Mouse (Mus musculus): Measurements from ENCODE around the gene Rbm45.

Gene Rbm45

GRCm38 (mm10) chr2:76378646-76379045 lies 8.9 kb downstream of the Rbm45 start:
- DNase-seq (ENCODE audit: extremely low spot score) = no peak

- no peak for DNase-seq (ENCODE audit: extremely low spot score)
These were observed 16.7 kb downstream of the Rbm45 start for GRCm38 (mm10) chr2:76386531-76386930.

DNA sequence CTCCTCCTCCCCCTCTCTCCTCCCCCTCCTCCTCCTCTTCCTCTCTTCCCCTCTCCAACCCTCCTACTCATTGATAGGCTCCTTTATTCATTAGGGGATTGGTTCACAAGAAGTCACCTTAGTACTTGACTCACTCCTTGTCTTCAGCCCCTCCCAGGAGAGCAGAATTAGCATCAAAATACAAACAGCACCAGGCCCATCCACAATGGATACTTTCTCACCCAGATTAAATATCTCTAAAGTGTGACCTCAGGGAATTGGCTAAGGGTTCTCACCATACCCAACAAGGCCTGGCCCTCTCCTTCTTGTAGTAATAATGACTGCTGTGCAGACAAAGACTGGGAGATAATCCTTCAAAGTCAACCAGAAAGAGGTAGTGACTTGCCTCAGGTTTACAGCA lies 30.4 kb downstream of the Rbm45 start:
- DNase-seq (ENCODE audit: extremely low spot score) = no peak

- no peak for DNase-seq (ENCODE audit: extremely low spot score)
These were observed 35.9 kb downstream of the Rbm45 start for GRCm38 (mm10) chr2:76405596-76406150.

- DNase-seq (ENCODE audit: extremely low spot score) = peak; percentile 76
These were observed 36.6 kb downstream of the Rbm45 start, which contains the start of gene Osbpl6 for GRCm38 (mm10) chr2:76406151-76406936. Osbpl6 (plus strand) TSS chr2:76406508.

DNA sequence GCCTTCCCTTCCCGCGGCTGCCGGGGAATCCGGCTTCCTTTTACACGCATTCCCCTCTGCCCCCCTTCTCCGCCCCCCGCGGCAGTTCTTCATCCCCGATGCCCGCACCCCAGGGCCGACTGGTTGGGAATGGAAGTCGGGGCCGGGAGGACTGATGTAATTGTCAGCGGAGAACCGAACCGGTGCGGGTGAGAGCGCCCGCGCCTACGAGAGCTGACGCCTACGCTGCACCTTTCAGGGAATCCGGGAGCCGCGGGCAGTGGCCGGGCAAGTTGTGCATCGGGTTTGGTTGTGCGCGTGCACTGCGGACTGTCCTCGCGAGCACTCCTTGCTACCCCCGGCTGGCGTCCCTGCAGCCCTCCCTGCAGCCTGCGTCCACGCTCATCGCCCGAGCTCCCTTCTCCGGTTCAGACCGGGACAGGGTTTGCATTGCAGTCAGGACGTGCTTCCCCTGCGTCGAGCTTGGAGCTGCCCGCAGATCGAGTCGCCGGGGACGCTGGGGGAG lies 37.2 kb downstream of the Rbm45 start:
- peak; percentile 83 for DNase-seq (ENCODE audit: extremely low spot score)

GRCm38 (mm10) chr2:76409526-76409925 lies 39.7 kb downstream of the Rbm45 start:
- no peak for DNase-seq (ENCODE audit: extremely low spot score)

DNA sequence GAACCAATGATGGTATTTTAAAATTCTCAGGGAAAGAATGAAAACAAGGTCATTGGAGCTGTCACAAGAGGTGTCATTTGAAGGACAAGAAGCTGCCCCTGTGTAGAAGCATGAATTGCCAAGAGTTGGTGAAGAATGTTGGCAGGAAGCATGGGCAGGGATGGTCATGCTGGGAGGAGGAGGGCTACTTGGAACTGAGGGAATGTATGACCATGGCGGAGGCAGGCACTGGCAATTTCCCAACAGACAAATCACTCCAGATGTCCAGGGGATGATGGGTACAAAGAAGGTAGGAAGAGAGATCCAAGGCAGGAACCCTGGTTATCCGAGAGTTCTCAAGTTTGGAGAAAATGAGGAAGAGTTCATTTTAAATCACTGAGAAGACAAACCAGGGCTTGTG lies 40.2 kb downstream of the Rbm45 start:
- DNase-seq (ENCODE audit: extremely low spot score) = no peak

DNA sequence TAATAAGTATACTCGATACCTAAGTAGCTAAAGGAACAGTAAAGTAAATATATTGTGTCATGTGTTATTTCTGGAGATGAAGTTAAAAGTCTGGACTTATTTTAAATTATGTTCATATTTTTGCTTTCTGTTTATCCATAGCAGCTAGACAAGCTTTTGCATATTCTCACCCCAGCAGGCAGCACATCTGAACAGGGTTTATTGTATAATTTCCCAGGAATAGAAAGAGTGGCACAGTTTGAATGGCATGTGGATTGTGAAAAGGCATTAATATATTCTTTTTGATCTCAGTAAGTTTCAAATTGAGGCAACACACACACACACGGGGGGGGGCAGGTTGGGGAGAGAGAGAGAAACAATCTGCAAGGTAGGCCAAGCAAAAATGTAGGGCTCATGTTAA lies 43.1 kb downstream of the Rbm45 start:
- DNase-seq (ENCODE audit: extremely low spot score) = no peak

DNA sequence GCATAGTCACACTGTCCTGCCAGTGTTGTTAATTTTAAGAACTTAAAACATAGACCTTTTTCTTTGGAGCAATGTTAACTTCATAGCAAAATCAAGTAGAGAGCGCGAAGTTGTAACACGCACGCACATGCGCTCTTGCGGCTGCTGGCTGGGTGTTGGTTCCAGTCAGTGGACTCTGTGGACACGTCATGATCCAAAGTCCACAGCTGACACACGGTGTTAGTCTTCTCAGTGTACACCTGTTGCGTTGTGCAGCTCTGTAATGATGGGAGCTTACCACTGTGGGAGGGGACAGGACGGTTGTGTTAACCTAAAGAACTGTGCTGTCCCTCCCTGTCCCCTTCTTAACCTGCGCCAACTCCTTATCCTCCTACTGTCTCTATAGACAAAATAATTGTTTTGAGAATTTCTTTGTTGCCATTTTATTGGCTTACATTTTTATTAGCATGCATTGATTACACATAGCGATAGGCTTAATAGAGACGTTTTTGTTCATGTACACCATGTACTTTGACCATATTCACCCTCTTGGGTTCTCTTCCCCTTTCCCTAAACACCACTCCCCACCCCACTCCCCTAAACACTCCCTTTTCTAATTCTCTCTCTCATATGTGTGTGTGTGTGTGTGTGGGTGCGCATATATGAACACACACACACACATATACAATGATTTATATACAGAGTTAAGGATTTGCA lies 47.8 kb downstream of the Rbm45 start:
- no peak for DNase-seq (ENCODE audit: extremely low spot score)

- DNase-seq (ENCODE audit: extremely low spot score) = no peak
These were observed 48.3 kb downstream of the Rbm45 start for GRCm38 (mm10) chr2:76418142-76418518.

- DNase-seq (ENCODE audit: extremely low spot score) = no peak
These were observed 51.7 kb downstream of the Rbm45 start for GRCm38 (mm10) chr2:76421411-76421924.

DNA sequence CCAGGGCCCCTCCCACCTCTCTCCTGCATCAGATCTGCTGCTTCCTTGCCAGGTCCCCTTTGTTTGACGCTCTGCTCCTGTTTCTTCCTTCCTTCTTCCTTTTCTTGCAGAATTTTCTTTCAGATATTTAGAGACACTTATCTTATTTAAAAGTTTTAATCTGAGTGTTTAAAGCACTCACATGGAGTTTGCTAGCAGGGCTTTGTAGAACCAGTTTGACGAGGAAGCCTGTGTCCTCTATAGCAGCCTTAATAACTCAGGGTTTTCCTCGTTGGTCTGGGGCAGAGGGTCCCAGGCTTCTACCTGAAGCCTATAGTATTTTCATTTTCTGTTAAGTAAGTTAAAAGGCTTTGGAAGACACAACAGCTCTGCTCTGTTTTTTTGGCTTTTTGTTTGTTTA lies 57.0 kb downstream of the Rbm45 start:
- no peak for DNase-seq (ENCODE audit: extremely low spot score)

DNA sequence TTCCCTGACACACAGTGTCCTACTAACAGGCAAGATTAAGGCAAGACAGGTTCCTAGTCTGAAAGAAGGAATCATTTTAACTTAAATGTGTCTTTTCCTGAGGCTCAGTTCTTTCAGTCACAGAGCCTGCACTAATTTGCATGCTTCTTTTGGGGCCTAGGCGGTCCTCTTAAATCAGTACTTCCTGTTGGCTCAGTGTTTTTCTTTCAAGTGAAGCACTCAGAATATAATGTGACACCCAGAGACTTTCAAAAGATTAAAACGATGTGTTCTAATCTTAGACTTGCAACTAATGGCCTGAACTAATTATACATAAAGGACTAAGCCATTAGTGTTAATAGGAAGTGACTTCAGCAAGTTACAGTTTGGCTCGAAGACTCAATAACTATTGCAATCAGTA lies 59.5 kb downstream of the Rbm45 start:
- no peak for DNase-seq (ENCODE audit: extremely low spot score)

DNA sequence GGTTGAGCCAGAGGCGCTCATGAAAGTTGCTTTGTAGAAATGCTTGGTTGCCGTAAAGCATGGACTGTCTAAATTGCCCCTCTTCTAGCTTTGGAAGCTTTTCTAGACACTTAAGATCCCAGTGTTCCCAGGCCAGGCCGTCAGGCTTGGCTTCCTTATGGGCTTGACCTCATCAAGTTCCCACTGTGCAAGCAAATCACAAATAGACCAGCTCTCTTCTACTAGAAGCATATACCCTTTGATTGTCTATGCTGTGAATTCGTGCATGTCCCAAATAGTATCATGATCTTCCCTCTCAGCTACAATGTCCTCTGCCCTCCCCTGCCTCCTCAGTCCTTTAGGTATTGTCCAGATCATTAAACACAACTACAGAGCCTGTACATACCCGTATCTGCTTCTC lies 60.1 kb downstream of the Rbm45 start:
- DNase-seq (ENCODE audit: extremely low spot score) = no peak

- no peak for DNase-seq (ENCODE audit: extremely low spot score)
These were observed 60.8 kb downstream of the Rbm45 start for GRCm38 (mm10) chr2:76430539-76430938.

All from embryo, embryonic 9.5 days (tissue).